Mouse (Mus musculus) C3H10T1/2 (cell line): ENCODE data around the gene Fgf9. TPM values are rescaled to one million over a fixed set of nuclear protein-coding genes. Genes with fewer than 3 reads are reported as not detected.

Source experiments
- polyA plus RNA-seq, 2 experiments: library from polyadenylated mRNA; unstranded; fragments of >200 nt; fragmentation: generic; extraction: Trizol; gene quantifications; one replicate each; pipeline ENCODE4 v1.2.1; 2012; ENCODE audit warnings: missing spikeins in 2 of 2

The Fgf9 gene
- polyA plus RNA-seq, result not detected

GRCm38 (mm10) chr14:58070481-58071119 lies at the start of gene Fgf9:
Gene Fgf9, plus strand, starts transcription at chr14:58070547.

Other genes with a start within 250 kb of the Fgf9 start
- gene Ska3, start 244.4 kb upstream of the Fgf9 start, polyA plus RNA-seq, result 1 to 10 TPM; 2.0 to 8.0 TPM
- 100 to 1,000 TPM; 117 to 165 TPM for gene Mrpl57, start 244.3 kb upstream of the Fgf9 start, polyA plus RNA-seq
- gene Zdhhc20, start 180.3 kb upstream of the Fgf9 start, polyA plus RNA-seq, result 1 to 10 TPM in 1 of 2 experiments, under 1 TPM in 1; 0.84 to 6.3 TPM
- 10 to 100 TPM in 1 of 2 experiments, 1 to 10 TPM in 1; 2.9 to 30.2 TPM for gene Micu2, start 71.3 kb upstream of the Fgf9 start, polyA plus RNA-seq